Mouse (Mus musculus) gastrocnemius, postnatal 36 days (tissue): ENCODE results near the gene Cpn1. TPM values are rescaled to one million over a fixed set of nuclear protein-coding genes. Genes with fewer than 3 reads are reported as not detected.
A peak's percentile ranks its signal among the peaks of the same experiment; 100 is the strongest.

Experiments
- DNase-seq, 2 experiments: peaks; one replicate each; pipeline ENCODE4 v3.0.0; 2022
- intact Hi-C: fragments of 180-260 bp; cut with DNase I; formaldehyde crosslinking; loops from one replicate; pipeline ENCODE4 v1.15.1; 2025
- long read RNA-seq, 2 experiments: library from polyadenylated mRNA; stranded (forward); transcript quantifications; one replicate each; pipeline ENCODE4 v2.0.0; 2021
- total RNA-seq, 2 experiments: library from RNA; stranded (reverse); gene quantifications; 2 replicates each; pipeline ENCODE4 v1.2.3; 2021

The Cpn1 gene
- total RNA-seq: not detected
- long read RNA-seq, experiment 1: 0 reads
- long read RNA-seq, experiment 2, partial matches to known transcripts: 0 of 1 reads
- long read RNA-seq, experiment 2, other reads (novel, unspliced or antisense): 1 of 1 reads

- no peak for DNase-seq
- intact Hi-C loops: no loop called here
These were observed at the start of gene Cpn1 for GRCm38 (mm10) chr19:43986069-43986794. Gene Cpn1, minus strand, starts transcription at chr19:43986556.

GRCm38 (mm10) chr19:44033396-44033795 is 47.0 kb upstream of the Cpn1 start:
- intact Hi-C loops: no loop called here
- DNase-seq: no peak

GRCm38 (mm10) chr19:44032046-44032744 is 45.8 kb upstream of the Cpn1 start:
- DNase-seq: no peak
- intact Hi-C loops: no loop called here

DNA sequence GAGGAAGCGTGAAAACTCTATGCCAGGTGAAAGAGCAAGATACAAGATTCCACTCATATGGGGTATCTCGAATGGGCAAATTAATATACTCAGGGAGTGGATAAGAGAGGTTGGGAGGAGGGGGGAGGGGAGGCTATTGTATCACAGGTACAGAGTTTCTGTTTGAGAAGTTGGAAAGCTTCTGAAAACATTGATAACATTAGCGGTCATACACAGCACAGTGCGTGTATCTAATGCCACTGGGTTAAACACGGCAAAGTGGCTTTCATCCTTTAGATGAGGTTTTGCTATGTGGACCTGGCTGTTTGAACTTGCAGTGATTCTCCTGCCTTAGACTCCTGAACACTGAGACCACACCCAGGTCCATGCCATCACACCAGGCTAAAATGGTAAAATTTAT is 43.7 kb upstream of the Cpn1 start:
- intact Hi-C loops: no loop called here
- DNase-seq: no peak

GRCm38 (mm10) chr19:44028972-44029371 is 42.6 kb upstream of the Cpn1 start, which contains the start of gene Cyp2c23:
Gene Cyp2c23, minus strand, starts transcription at chr19:44029208.
- DNase-seq: no peak
- intact Hi-C loops: no loop called here

DNA sequence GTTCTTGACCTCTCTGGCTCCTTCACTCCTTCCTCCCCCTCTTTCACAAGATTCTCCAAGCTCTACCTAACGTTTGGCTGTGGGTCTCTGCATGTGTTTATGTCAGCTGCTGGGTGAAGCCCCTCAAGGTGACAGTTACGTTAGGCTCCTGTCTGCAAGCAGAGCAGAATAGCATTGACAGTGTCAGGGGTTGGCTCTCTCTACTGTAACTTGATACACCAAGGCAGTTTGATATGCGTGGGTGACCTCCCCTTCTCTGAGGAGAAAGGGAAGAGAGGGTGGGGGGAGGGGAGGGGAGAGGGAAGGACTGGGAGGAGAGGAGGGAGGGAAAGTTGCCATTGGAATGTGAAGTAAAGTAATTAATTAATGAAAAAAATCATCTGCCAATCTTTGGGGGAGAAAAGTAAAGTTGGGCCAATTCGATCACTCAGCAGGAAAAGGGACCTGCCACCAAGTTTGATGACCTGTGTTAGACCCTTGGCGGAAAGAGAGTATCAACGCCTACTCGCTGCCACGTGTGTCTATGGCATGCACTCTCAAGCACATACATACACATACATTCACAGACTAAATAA is 40.7 kb upstream of the Cpn1 start:
- no peak for DNase-seq
- intact Hi-C loops: no loop called here

GRCm38 (mm10) chr19:44024921-44025585 is 38.7 kb upstream of the Cpn1 start:
- intact Hi-C loops: no loop called here

GRCm38 (mm10) chr19:44023066-44023465 is 36.7 kb upstream of the Cpn1 start:
- intact Hi-C loops: no loop called here
- DNase-seq: no peak

More at GRCm38 (mm10) chr19:44024921-44025585, 38.7 kb upstream of the Cpn1 start:
- DNase-seq: no peak

DNA sequence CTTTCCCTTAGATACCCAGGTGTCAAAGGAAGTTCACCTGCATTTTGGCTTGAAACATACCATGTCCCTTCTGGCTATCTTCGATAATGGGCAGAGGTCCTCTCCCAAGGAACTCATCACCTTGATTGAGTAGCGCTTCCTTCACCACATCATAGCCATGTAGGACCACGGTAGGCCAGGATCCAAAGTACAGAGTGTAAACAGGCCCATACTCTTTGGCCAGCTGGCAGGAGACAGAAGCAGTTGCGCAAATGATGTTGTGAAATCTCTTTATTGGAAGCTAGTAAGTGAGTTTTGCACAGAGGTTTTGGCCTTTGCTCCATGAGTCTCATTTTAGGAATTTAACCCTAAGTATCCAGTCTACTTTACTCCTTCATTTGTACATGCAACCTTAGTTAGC is 35.1 kb upstream of the Cpn1 start:
- intact Hi-C loops: no loop called here
- DNase-seq: peak; percentile 35 to 62

- intact Hi-C loops: no loop called here
- DNase-seq: no peak
These were observed 33.4 kb upstream of the Cpn1 start for GRCm38 (mm10) chr19:44019739-44020138.

- intact Hi-C loops: no loop called here
- no peak for DNase-seq
These were observed 27.5 kb upstream of the Cpn1 start for GRCm38 (mm10) chr19:44013862-44014261.

GRCm38 (mm10) chr19:44008784-44009183 is 22.4 kb upstream of the Cpn1 start:
- no peak for DNase-seq
- intact Hi-C loops: no loop called here

DNA sequence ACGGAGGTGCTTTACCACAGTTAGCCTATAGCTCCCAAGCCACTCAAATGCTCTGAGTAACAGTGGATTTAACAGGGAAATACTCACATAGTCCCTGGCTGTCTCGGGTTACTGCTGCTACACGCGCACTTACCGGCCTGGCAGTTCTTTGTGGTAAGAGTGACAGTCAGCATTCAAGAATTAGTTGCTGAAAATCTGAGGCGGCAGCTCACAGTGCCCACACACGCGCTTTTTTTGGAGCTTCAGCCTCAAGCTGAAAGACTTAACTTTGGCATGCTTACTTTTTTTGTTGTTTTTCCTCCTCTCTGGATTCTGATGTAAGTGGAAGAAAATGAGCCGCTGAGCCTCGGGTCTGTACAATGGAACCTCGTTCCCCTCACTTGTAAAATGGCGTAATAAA is 20.8 kb upstream of the Cpn1 start:
- intact Hi-C loops: no loop called here
- DNase-seq: no peak

GRCm38 (mm10) chr19:44005025-44005424 is 18.7 kb upstream of the Cpn1 start:
- intact Hi-C loops: no loop called here
- no peak for DNase-seq

DNA sequence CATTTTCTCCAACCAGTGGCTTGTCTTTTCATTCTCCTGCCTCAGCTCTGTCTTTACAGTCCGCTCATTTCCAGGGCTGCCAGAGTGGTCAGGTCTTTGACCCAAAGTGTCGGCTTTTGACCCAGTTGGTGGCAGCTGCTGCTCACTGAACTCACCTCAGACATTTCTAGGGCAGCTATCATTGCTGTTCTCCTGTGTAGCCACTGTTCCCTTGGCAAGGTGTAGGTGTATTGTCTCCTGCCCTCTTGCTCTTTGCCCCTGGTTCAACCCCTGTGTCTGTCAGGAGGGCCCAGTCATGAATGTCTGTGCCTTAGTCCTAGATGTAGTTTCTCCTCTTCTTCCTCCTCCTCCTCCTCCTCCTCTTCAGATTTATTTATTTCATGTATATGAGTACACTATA is 17.9 kb upstream of the Cpn1 start:
- DNase-seq: no peak
- intact Hi-C loops: no loop called here

DNA sequence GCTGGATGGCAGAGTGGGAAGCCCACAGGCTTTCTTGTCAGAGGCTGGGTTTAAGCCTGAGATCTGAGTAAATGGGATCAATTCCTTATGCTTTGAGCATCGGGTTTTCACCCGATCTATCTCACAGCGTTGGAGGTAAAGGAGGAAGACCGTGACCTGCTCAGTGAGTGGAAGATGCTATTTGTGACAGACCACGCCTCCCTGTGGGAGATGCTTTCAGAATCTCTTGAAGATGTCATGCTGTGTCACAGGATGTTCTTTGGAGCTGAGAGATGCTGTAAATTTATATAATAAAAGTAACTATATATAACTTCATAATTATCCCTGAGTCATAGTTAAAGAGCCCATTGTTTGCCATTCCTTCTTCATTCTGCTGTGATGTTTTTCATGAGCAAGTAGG is 14.4 kb upstream of the Cpn1 start:
- no peak for DNase-seq
- intact Hi-C loops: no loop called here

GRCm38 (mm10) chr19:44000061-44000460 is 13.7 kb upstream of the Cpn1 start:
- intact Hi-C loops: no loop called here

DNA sequence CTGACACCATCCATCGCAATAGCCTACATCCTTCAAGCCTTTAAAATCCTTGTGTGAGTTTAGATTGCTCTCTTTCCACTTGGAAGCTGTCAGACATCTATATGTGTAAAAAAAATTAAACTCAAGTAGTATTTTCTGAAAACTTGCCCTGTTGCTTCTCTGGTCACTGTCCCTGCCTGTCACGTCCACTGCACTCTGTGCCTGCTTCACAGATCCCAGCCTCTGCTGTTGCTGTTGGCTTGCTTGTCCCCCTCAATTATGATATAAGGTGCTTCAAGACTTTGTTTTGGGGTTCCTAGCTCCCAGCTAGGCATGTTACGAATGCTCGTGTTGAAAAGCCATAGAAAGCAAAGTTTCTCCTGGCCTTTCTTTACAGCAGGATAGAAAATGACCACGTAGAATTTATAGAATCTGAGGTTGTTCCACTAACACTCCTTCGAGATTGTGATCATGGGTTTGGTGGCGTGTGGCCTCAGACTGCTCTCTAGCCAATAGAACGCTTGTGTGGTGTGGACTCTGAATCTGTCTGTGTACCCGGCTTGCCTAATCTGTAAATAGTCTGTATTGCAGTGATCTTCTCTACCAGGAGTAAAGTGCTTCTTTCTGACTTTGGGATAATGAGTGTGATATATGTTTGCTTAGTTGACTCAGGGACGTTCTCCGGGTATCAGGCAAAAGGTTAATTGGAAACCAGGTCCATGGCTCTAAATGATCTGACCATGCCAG is 12.6 kb upstream of the Cpn1 start:
- intact Hi-C loops: no loop called here
- no peak for DNase-seq

More at GRCm38 (mm10) chr19:44000061-44000460, 13.7 kb upstream of the Cpn1 start:
- no peak for DNase-seq

GRCm38 (mm10) chr19:43998101-43998500 is 11.7 kb upstream of the Cpn1 start:
- intact Hi-C loops: no loop called here
- no peak for DNase-seq

GRCm38 (mm10) chr19:43995427-43995826 is 9.1 kb upstream of the Cpn1 start:
- intact Hi-C loops: no loop called here
- DNase-seq: no peak
